Mouse (Mus musculus): ENCODE measurements around the gene Ropn1.
"Not testable (repeated sequence)": the region's sequence is repeated elsewhere in the genome, so short reads cannot be mapped to it uniquely, and the experiment has no call there.

Ropn1 gene

DNA sequence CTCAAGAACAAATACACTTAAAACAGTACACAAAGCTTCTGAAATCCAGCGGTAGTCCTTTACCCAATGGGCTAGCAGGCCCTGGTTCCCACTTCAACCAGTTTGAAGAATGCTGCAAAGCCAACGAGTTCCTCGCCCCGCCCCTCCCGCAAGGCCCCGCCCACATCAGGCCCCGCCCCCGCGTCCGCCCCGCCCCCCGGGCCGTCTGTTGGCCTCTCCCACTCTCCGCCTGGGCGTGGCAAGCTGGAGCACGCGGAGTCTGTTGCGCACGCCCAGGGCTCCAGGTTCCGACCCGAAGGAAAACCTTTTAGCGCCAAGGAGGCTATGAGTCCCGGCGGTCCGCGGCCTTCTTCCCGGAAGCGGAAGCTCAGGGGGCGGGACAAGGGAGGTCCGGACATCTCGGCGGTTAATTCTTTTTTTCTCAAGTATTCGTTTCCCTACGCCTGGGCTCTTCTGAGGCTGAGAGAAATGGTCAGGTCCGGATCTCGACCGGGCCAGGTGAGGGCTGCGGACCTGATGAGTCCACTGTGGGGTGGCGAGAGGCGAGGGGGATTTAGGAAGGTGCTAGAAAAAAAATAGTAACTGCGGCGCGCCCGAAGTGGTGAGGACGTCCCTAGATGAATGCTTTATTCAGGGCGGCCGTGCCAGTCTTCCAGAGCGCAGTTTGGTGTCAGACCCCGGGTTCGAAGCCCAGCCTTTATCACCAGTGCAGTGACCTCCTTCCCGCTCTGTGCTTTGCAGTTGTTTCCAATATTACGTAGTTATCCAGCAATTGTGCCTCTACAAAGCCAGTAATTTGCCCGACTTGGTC, 40.8 kb downstream of the Ropn1 start, which contains the start of gene Ccdc14:
Ccdc14 (plus strand) TSS at position 283 of the 811 bp plus-strand sequence.
- DNase-seq (ENCODE audit: low spot score) = peak; percentile 96

DNA sequence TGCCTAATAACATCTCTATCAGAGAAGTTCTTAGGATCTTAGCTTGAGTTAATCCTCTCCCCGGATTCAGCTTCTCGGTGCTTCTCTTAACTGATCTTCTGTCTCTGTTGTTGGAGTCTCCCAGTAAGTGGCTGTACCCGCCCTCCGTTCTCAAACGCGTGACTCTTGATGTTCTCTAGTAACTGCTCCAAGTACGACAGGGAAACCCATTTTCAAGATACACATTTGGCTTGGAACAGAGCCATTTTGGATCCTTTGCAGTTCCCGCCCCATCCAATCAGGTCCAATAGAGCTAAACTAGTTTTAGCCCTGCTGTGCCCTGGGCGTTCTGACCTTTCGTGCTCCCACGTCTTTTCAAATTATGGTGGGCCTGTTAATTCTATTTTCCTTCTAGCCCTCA, 41.4 kb downstream of the Ropn1 start:
- DNase-seq (ENCODE audit: low spot score) = peak; percentile 56

DNA sequence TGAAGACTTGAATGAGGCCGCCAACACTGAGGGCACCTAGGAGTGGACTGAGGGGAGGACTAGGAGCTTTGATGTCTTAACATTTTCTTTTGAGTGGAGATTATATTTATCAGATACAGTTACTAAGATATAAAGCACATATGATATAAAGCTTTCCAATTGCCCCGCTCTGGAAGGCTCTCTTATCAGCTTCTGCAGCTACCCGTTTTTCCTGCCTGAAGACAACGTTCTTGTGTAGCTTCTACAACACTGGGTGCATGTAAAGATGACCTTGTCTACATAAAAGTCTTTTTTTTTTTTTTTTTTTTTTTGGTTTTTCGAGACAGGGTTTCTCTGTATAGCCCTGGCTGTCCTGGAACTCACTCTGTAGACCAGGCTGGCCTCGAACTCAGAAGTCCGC, 44.8 kb downstream of the Ropn1 start:
- DNase-seq (ENCODE audit: low spot score) = no peak

DNA sequence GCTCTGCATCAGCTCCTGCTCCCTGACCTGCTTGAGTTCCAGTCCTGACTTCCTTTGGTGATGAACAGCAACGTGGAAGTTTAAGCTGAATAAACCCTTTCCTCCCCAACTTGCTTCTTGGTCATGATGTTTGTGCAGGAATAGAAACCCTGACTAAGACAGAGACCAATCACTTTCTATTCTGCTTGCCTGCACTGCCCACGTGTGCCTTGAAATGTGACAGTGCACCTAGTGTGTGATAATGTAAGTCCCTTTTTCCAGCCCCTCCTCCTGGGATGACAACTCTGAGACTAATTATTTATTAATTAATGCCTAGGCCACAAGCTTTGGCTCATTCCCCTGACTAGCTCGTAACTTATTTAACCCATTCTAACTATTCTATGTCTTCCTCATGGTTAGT, 49.0 kb downstream of the Ropn1 start:
- DNase-seq (ENCODE audit: low spot score) = not testable (repeated sequence)

DNA sequence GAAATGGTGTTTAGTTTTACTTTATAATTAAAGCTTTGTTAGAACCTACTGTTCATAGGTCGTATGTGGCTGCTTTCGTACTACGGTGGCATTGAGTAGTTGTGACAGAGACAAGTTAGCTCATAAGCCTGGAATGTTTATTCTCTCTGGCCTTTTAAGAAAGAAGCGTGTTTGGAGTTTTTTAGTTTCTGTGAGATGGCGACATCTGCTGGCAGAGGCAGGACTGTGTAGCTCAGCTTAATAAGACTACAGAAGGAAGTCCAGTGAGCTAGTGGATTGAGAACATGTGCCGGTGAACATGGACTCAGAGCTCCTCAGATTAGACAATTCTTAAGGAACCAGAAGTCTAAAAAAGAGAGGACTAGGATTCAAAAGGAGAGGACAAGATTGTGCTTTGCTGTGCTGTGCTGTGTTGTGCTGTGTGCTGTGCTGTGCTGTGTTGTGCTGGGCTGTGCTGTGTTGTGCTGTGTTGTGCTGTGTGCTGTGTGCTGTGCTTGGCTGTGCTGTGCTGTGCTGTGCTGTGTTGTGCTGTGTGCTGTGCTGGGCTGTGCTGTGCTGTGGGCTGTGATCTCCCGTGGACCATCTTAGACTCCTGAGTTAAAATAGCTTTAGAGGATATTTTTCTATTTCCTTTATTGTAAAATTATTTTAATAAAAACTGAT, 50.6 kb downstream of the Ropn1 start:
- DNase-seq (ENCODE audit: low spot score) = peak; percentile 91

DNA sequence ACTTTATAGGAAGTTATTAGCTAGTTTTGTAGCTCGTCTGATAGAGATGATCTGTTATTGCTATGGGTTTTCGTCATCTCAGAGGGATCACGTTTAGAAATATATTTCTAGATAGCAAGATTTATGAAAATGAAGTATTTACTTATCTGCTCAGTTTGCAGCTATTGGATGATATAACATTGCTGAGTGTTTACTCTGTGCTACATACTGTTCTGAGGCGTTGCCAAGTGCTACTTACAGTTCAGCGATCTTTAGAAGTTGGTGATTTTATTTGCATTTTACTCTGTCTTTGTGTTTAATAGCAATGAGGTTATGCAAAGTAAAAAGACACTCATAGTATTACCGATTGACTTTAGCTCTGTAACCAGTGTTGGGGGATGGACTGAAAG, 51.1 kb downstream of the Ropn1 start:
- no peak for DNase-seq (ENCODE audit: low spot score)

DNA sequence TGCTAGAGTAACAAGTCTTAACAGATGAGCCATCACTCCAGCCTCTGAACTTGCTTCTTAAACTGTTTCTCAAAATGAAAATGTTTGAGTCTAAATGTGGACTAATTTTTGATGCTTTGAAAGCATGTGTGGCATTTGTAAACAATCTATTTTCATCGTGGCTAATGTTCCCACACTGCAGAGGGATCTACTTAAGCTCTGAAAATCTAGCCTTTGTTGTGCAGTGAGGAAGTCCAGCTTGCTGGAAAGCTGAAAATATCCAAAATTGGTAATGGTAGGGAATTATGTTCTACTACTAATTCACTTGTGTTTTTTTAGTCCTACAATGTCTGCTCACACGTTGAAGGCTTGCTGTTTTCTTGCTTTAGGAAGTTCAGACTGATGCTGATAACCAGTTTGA, 56.3 kb downstream of the Ropn1 start:
- no peak for DNase-seq (ENCODE audit: low spot score)

DNA sequence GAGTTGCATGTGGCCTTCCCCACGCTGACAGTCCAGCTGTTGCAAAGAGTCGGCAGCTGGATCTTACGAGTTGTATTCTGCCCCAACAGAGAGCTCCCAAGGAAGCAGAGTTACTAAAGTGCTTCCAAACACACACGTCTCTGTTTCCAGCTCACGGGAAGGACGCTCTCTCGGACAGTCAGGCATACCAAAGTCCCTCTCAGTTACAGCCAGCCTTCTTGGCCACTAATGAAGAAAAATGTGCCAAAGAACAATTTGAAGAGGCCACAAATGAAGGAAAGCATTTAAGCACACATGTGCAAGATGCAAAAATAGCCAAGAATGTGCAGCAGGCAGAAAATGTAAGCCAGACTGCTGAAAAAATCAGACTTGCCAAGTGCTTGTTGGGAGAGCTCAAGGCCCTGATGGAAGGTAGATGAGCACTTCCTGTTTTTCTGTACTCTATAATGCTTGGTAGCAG, 56.8 kb downstream of the Ropn1 start:
- DNase-seq (ENCODE audit: low spot score) = no peak

DNA sequence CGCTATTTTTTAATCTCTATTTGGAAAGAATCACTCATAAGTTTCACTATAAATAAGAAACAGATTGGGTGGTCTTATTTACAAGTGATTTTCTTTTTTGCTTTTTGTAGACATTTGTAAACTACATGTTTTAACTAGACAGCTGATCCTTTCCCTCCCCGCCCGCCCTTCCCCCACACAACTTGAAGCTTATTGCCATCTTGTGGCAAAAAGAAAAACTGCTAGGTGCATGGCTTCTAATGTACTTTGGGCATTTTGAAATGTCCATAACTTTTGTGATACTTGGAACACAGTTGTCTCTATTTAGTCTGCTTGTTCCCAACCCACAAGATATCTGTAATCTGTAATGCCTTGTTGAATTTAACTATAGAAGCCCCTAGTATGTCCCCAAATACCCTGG, 61.8 kb downstream of the Ropn1 start:
- DNase-seq (ENCODE audit: low spot score) = peak; percentile 40

DNA sequence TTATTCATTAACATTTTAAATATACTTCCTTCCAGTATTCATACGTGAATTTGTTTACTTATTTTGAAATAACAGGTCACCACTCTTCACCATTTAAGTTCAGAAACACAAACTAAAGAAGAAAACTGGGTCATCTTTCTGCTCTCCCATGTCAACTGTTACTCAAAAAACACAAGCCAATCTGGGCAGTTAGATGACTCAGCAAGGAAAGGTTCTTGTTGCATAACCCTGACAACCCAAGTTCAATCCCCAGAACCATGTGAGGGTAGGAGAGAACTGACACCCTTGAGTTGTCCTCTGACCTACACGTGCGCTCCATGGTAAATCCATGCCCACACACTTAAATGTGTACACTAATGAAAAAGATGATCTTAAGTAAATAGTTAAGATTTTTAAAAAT, 75.4 kb downstream of the Ropn1 start:
- DNase-seq (ENCODE audit: low spot score) = no peak
